In the genomic region with DNA sequence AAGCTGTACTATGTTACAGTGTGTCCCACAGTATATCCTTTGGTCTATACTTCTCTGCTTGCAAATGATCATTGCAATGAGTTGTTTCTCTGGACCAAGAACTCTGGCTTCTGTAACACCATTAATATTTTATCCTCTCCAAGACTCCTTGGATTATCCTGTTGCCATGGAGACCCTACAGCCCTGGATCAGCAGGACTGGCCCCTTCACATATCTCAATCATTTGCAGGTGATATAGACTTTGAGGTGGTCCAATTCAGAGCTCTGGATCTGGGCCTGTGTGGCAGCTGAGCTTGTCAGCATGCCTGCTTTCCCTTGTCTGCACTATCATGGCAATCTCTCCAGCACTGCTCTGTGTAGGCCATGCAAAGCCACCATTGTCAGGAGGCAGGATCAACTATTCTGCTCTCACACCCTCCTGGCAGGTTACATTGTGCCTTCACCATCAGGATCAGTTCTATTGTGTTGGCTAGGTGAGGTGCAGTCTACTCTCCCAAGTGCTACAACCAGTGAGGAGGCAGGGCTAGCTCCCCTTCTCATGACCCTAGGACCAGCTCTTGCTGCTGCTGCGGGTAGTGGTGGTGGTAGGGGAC, we compare ENCODE assay signal across 26 mouse cellular contexts.
DNase-seq lines count a peak whose midpoint lies in the region; ATAC-seq and TF ChIP-seq lines count a peak whose summit lies in the region.
"Had no signal": no experiment of that assay in that cellular context is flagged by ENCODE, and none has a peak within 500 bp of the region (broad histone marks: within the 10 kb centered on the region; RNA-seq: fewer than 3 reads in every experiment).

No protein-coding gene starts in this region.

- peaks cover 37% of the 10 kb centered on the region for H3K4me1 ChIP-seq in megakaryocyte, embryonic 14.5 days
- peaks cover 12% of the 10 kb centered on the region for H3K4me1 ChIP-seq in thymus, adult 2 months (replicated peaks; ENCODE audit: control insufficient read depth, insufficient read depth, low read length)
- no peaks in the 10 kb centered on the region for H3K4me1 ChIP-seq in midbrain, embryonic 15.5 days
- H3K4me1 ChIP-seq: embryonic facial prominence, embryonic 10.5 days; embryonic facial prominence, embryonic 15.5 days; forebrain, embryonic 13.5 days; heart, embryonic 12.5 days; kidney, embryonic 15.5 days; limb, embryonic 13.5 days; lung, embryonic 15.5 days had no signal

- no peak overlapping the region for H3K9ac ChIP-seq in midbrain, embryonic 15.5 days
- H3K9ac ChIP-seq: embryonic facial prominence, embryonic 15.5 days; forebrain, embryonic 13.5 days; heart, embryonic 12.5 days; kidney, embryonic 15.5 days; limb, embryonic 13.5 days; lung, embryonic 15.5 days had no signal

- WGBS in thymus, adult 2 months = 100% methylated on average over 1 of the region's 1 CpGs
- WGBS in midbrain, embryonic 15.5 days = 92% methylated on average over 1 of the region's 1 CpGs

- no peak for TF ChIP-seq CTCF in thymus, adult 2 months (IDR thresholded peaks at IDR 0.05; ENCODE audit: borderline replicate concordance, control insufficient read depth, extremely low read depth, insufficient read depth, low read length, poor library complexity)

- H3K4me2 ChIP-seq in midbrain, embryonic 15.5 days = no peak overlapping the region
- H3K4me2 ChIP-seq: embryonic facial prominence, embryonic 15.5 days; forebrain, embryonic 13.5 days; heart, embryonic 12.5 days; kidney, embryonic 15.5 days; limb, embryonic 13.5 days; liver, embryonic 11.5 days; lung, embryonic 15.5 days had no signal

- DNase-seq in thymus, adult 2 months = no peak
- DNase-seq in thymus, postnatal 25 days = no peak
- no peak for DNase-seq in embryo, embryonic 9.5 days (ENCODE audit: extremely low spot score)
- DNase-seq: adrenal gland, postnatal 25 days; B cell, adult 2 months; cerebellum, adult 2 months; cerebellum, postnatal 14 days; gastrocnemius, postnatal 25 days; heart, adult 18-20 months; heart, postnatal 4 days; kidney, adult 18-20 months; kidney, postnatal 25 days; right cerebral cortex, adult 18-20 months; spleen, adult 18-20 months had no signal

- H3K9me3 ChIP-seq in megakaryocyte, embryonic 14.5 days = no peaks in the 10 kb centered on the region
- no peaks in the 10 kb centered on the region for H3K9me3 ChIP-seq in midbrain, embryonic 15.5 days
- H3K9me3 ChIP-seq: embryonic facial prominence, embryonic 10.5 days; embryonic facial prominence, embryonic 15.5 days; forebrain, embryonic 13.5 days; heart, embryonic 12.5 days; kidney, embryonic 15.5 days; limb, embryonic 13.5 days; lung, embryonic 15.5 days had no signal

- ATAC-seq in megakaryocyte, adult 5-6 weeks (ENCODE audit: poor library complexity, severe bottlenecking) = no peak
- peak; percentile 85 for ATAC-seq in midbrain, embryonic 15.5 days (replicated peaks)
- ATAC-seq: forebrain, embryonic 13.5 days had no signal

- H3K36me3 ChIP-seq in megakaryocyte, embryonic 14.5 days (replicated peaks; ENCODE audit: low read length) = no peaks in the 10 kb centered on the region
- no peaks in the 10 kb centered on the region for H3K36me3 ChIP-seq in thymus, adult 2 months (ENCODE audit: control insufficient read depth, insufficient read depth, low read length)
- no peaks in the 10 kb centered on the region for H3K36me3 ChIP-seq in midbrain, embryonic 15.5 days (replicated peaks)
- H3K36me3 ChIP-seq: embryonic facial prominence, embryonic 10.5 days; embryonic facial prominence, embryonic 15.5 days; heart, embryonic 12.5 days; kidney, embryonic 15.5 days; limb, embryonic 13.5 days; lung, embryonic 15.5 days had no signal

- TF ChIP-seq POLR2A in thymus, adult 2 months (IDR thresholded peaks at IDR 0.05; ENCODE audit: control insufficient read depth, extremely low read depth, insufficient read depth, low read length, poor library complexity) = no peak

- no peaks in the 10 kb centered on the region for H3K27me3 ChIP-seq in megakaryocyte, embryonic 14.5 days (replicated peaks)
- no peaks in the 10 kb centered on the region for H3K27me3 ChIP-seq in thymus, adult 2 months (ENCODE audit: control insufficient read depth, insufficient read depth, low read length)
- no peaks in the 10 kb centered on the region for H3K27me3 ChIP-seq in midbrain, embryonic 15.5 days (replicated peaks)
- H3K27me3 ChIP-seq: embryonic facial prominence, embryonic 15.5 days; forebrain, embryonic 13.5 days; heart, embryonic 12.5 days; kidney, embryonic 15.5 days; limb, embryonic 13.5 days; lung, embryonic 15.5 days had no signal

- peak overlapping the region; percentile 1 for H3K4me3 ChIP-seq in megakaryocyte, embryonic 14.5 days (replicated peaks)
- H3K4me3 ChIP-seq in thymus, adult 2 months (ENCODE audit: control insufficient read depth, insufficient read depth, low read length) = no peak overlapping the region
- H3K4me3 ChIP-seq in midbrain, embryonic 15.5 days = no peak overlapping the region
- H3K4me3 ChIP-seq: embryonic facial prominence, embryonic 10.5 days; embryonic facial prominence, embryonic 15.5 days; forebrain, embryonic 13.5 days; heart, embryonic 12.5 days; kidney, embryonic 15.5 days; left cerebral cortex, adult 2 months; limb, embryonic 13.5 days; lung, embryonic 15.5 days had no signal

- 0 out of 2 replicates have a peak overlapping the region, but pooled peaks have one; percentile 24 for H3K27ac ChIP-seq in thymus, adult 2 months (ENCODE audit: control insufficient read depth, insufficient read depth, low read length)
- no peak overlapping the region for H3K27ac ChIP-seq in midbrain, embryonic 15.5 days
- H3K27ac ChIP-seq: embryonic facial prominence, embryonic 10.5 days; embryonic facial prominence, embryonic 15.5 days; forebrain, embryonic 13.5 days; kidney, embryonic 15.5 days; left cerebral cortex, adult 2 months; limb, embryonic 13.5 days; lung, embryonic 15.5 days had no signal
